Mouse (Mus musculus): ENCODE measurements at regions not wholly inside any gene's neighbourhood (a gene's known extent, or its start where the extent isn't known, plus 50 kb on each side); places are given as distances from the start of the nearest gene placed in this dataset.

- TF ChIP-seq TCF12 (IDR thresholded peaks at IDR 0.05; ENCODE audit: low read depth, low read length) (no peak), CTCF (IDR thresholded peaks at IDR 0.05 in 2 of 3, conservative IDR thresholded peaks at IDR 0.05 in 1 of 3; ENCODE audit: control insufficient read depth in 1 of 3, insufficient read depth in 1 of 3, low read depth in 2 of 3, low read length in 3 of 3, poor library complexity in 1 of 3, severe bottlenecking in 1 of 3) (no peak), USF2 (IDR thresholded peaks at IDR 0.05; ENCODE audit: borderline replicate concordance in 1 of 2, insufficient read depth in 1 of 2, low read depth in 1 of 2, low read length in 2 of 2) (no peak), E2F4 (IDR thresholded peaks at IDR 0.05; ENCODE audit: borderline replicate concordance, low read depth, low read length) (no peak), SMC3 (IDR thresholded peaks at IDR 0.05; ENCODE audit: low read depth, low read length) (no peak), RAD21 (IDR thresholded peaks at IDR 0.05; ENCODE audit: low read depth, low read length) (no peak), POLR2A (IDR thresholded peaks at IDR 0.05; ENCODE audit: control insufficient read depth in 1 of 2, insufficient read depth in 1 of 2, low read depth in 1 of 2, low read length in 2 of 2, poor library complexity in 1 of 2) (no peak), HCFC1 (IDR thresholded peaks at IDR 0.05; ENCODE audit: low read depth, low read length) (no peak), MEF2A (IDR thresholded peaks at IDR 0.05; ENCODE audit: extremely low read depth, insufficient replicate concordance, low read depth, low read length, poor library complexity, severe bottlenecking) (no peak)
Observed at GRCm38 (mm10) chr16:63102362-63102761, 248.3 kb downstream of the Pros1 start.

Data from MEL (cell line).